Mouse (Mus musculus) gastrocnemius, postnatal 36 days (tissue): ENCODE measurements around the gene Rpn1. TPM values are rescaled to one million over a fixed set of nuclear protein-coding genes. Genes with fewer than 3 reads are reported as not detected.

Source experiments
- DNase-seq, 2 experiments: peaks; one replicate each; pipeline ENCODE4 v3.0.0; 2022
- intact Hi-C: fragments of 180-260 bp; cut with DNase I; formaldehyde crosslinking; loops from one replicate; pipeline ENCODE4 v1.15.1; 2025
- microRNA-seq, 2 experiments: library from miRNA; unstranded; fragments of <30 nt; microRNA quantifications; one replicate each; pipeline ENCODE4 v1.2.0; 2021
- total RNA-seq, 2 experiments: library from RNA; stranded (reverse); gene quantifications; 2 replicates each; pipeline ENCODE4 v1.2.3; 2021

Gene Rpn1
- total RNA-seq, 2 experiments from 2014 or later, result 65.2 to 80.5 TPM

DNA sequence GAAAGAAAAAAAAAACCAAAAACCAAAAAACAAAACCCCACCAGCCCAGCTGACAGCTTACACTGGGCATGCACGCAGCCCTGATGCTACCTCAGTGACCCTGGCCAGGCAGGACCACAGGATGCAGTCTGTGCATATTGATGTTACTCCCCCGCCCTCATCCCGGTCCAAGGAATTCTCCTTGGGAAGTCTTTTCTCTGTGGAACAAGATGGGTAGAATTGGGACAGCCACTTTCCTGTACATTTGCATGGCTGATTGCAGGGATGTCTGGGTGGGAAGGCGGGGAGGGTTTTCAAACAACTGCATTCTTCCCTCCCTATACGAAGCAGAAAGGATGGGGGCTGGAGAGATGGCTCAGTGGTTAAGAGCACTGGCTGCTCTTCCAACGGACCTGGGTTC lies 68.7 kb downstream of the Rpn1 start:
- DNase-seq, result no peak
- intact Hi-C loops, result no loop called here

Small RNAs within 50 kb of the gene (microRNA-seq; reads per million reads assigned to microRNA genes)
- gene Mir6376, result 0 reads per million in 2 experiments

Other genes with a start within 250 kb of the Rpn1 start
- gene Gm45140, start 248.7 kb upstream of the Rpn1 start, total RNA-seq, result 1 to 10 TPM in 1 of 2 experiments, not detected in 1; 2.0 TPM
- gene Isy1, start 245.7 kb upstream of the Rpn1 start, total RNA-seq, result 10 to 100 TPM; 13.9 to 19.1 TPM
- 100 to 1,000 TPM; 448 to 458 TPM for gene Cnbp, start 233.4 kb upstream of the Rpn1 start, total RNA-seq
- gene Copg1, start 196.7 kb upstream of the Rpn1 start, total RNA-seq, result 10 to 100 TPM; 28.6 to 28.7 TPM
- 1 to 10 TPM; 5.8 to 6.9 TPM for gene Hmces, start 170.5 kb upstream of the Rpn1 start, total RNA-seq
- gene H1fx, start 102.8 kb upstream of the Rpn1 start, total RNA-seq, result 1 to 10 TPM; 1.4 to 2.2 TPM
- 100 to 1,000 TPM; 301 to 338 TPM for gene Rab7, start 39.2 kb upstream of the Rpn1 start, total RNA-seq
- gene Gata2, start 109.4 kb downstream of the Rpn1 start, total RNA-seq, result 1 to 10 TPM; 4.2 to 4.3 TPM
- gene Dnajb8, start 137.8 kb downstream of the Rpn1 start, total RNA-seq, result not detected